Mouse (Mus musculus) kidney, embryonic 15.5 days (tissue): Measurements from ENCODE around the gene Myh10. TPM values are rescaled to one million over a fixed set of nuclear protein-coding genes. Genes with fewer than 3 reads are reported as not detected.

Source experiments
- ATAC-seq: fragments of 200-750 bp; cut with Nextera tagmentation; replicated peaks from 2 replicates; pipeline ENCODE4 v1.8.0; 2017; ENCODE audit warnings: moderate TSS enrichment; ENCODE audit not compliant: low FRiP score
- H3K27ac ChIP-seq: fragments of 300-500 bp; sonication (generic); 2 replicates; pipeline ENCODE4 v1.5.1; 2015; ENCODE audit warnings: mild to moderate bottlenecking, inconsistent platforms
- H3K27me3 ChIP-seq: fragments of 300-500 bp; sonication (generic); 2 replicates; pipeline ENCODE4 v1.6.1; 2015; ENCODE audit warnings: inconsistent platforms
- H3K36me3 ChIP-seq: fragments of 300-500 bp; sonication (generic); 2 replicates; pipeline ENCODE4 v1.6.1; 2015; ENCODE audit warnings: inconsistent platforms
- H3K4me1 ChIP-seq: fragments of 300-500 bp; sonication (generic); 2 replicates; pipeline ENCODE4 v1.6.1; 2015; ENCODE audit warnings: inconsistent platforms
- H3K4me2 ChIP-seq: fragments of 300-500 bp; sonication (generic); 2 replicates; pipeline ENCODE4 v1.6.1; 2015; ENCODE audit warnings: moderate library complexity, mild to moderate bottlenecking, inconsistent platforms
- H3K4me3 ChIP-seq: fragments of 300-500 bp; sonication (generic); replicated peaks from 2 replicates; pipeline ENCODE4 v1.5.1; 2015; ENCODE audit warnings: mild to moderate bottlenecking, inconsistent platforms
- H3K9ac ChIP-seq: fragments of 300-500 bp; sonication (generic); 2 replicates; pipeline ENCODE4 v1.6.1; 2015; ENCODE audit warnings: mild to moderate bottlenecking, inconsistent platforms
- H3K9me3 ChIP-seq: fragments of 300-500 bp; sonication (generic); replicated peaks from 2 replicates; pipeline ENCODE4 v1.6.1; 2016; ENCODE audit warnings: inconsistent platforms
- WGBS: fragments of 180-500 bp; shearing (Covaris S2); methylation state at CpG from one replicate; pipeline ENCODE4 v1.1.7; 2015; ENCODE audit warnings: mixed read lengths; 5-methylcytosine and 5-hydroxymethylcytosine counted together
- polyA plus RNA-seq: library from polyadenylated mRNA; unstranded; fragments of >200 nt; fragmentation: Nextera tagmentation; extraction: Ambion mirVana; gene quantifications from 2 replicates; pipeline ENCODE4 v1.2.1, GENCODE M21; 2015

Gene Myh10
- polyA plus RNA-seq, 1 experiment from 2014 or later: 137 TPM

GRCm38 (mm10) chr11:68854621-68855020 is 163.3 kb downstream of the Myh10 start:
- H3K9me3 ChIP-seq: no peaks in the 10 kb centered on the region
- H3K27ac ChIP-seq: peak overlapping the region; percentile 85; the same call in 1 of the 2 replicates
- H3K4me2 ChIP-seq: no peak overlapping the region; the same call in 1 of the 2 replicates
- H3K4me3 ChIP-seq: no peak overlapping the region
- no peaks in the 10 kb centered on the region for H3K27me3 ChIP-seq
- 88% methylated on average over 3 of the region's 3 CpGs for WGBS
- peaks cover 29% of the 10 kb centered on the region for H3K4me1 ChIP-seq
- ATAC-seq: no peak
- no peaks in the 10 kb centered on the region for H3K36me3 ChIP-seq
- no peak overlapping the region for H3K9ac ChIP-seq

- no peaks in the 10 kb centered on the region for H3K36me3 ChIP-seq
- no peak for ATAC-seq
- WGBS: 92% methylated on average over 3 of the region's 3 CpGs
Observed at GRCm38 (mm10) chr11:68857329-68857728, 166.0 kb downstream of the Myh10 start.

GRCm38 (mm10) chr11:68859943-68860593 is 168.7 kb downstream of the Myh10 start:
- H3K27ac ChIP-seq: no peak overlapping the region
- no peak overlapping the region for H3K9ac ChIP-seq
- 80% methylated on average over 8 of the region's 8 CpGs for WGBS
- no peak overlapping the region for H3K4me3 ChIP-seq
- H3K36me3 ChIP-seq: no peaks in the 10 kb centered on the region
- H3K27me3 ChIP-seq: no peaks in the 10 kb centered on the region
- ATAC-seq: no peak
- H3K9me3 ChIP-seq: no peaks in the 10 kb centered on the region
- H3K4me1 ChIP-seq: peaks cover 10% of the 10 kb centered on the region; the same call in 1 of the 2 replicates
- no peak overlapping the region for H3K4me2 ChIP-seq

More at GRCm38 (mm10) chr11:68857329-68857728, 166.0 kb downstream of the Myh10 start:
- Histone ChIP-seq H3K4me1 (peaks cover 11% of the 10 kb centered on the region), H3K9ac (no peak overlapping the region), H3K27ac (no peak overlapping the region), H3K9me3 (no peaks in the 10 kb centered on the region), H3K4me3 (no peak overlapping the region), H3K27me3 (no peaks in the 10 kb centered on the region), H3K4me2 (no peak overlapping the region)

GRCm38 (mm10) chr11:68862260-68862659 is 170.9 kb downstream of the Myh10 start:
- Histone ChIP-seq H3K9ac (no peak overlapping the region), H3K4me2 (no peak overlapping the region), H3K36me3 (no peaks in the 10 kb centered on the region), H3K9me3 (no peaks in the 10 kb centered on the region), H3K27ac (no peak overlapping the region), H3K4me3 (no peak overlapping the region), H3K4me1 (peaks cover 12% of the 10 kb centered on the region; the same call in 1 of the 2 replicates), H3K27me3 (no peaks in the 10 kb centered on the region)
- ATAC-seq: no peak
- WGBS: 73% methylated on average over 2 of the region's 2 CpGs

GRCm38 (mm10) chr11:68863631-68864091 is 172.3 kb downstream of the Myh10 start:
- peaks cover 12% of the 10 kb centered on the region; the same call in 1 of the 2 replicates for H3K4me1 ChIP-seq
- no peaks in the 10 kb centered on the region for H3K36me3 ChIP-seq
- H3K27ac ChIP-seq: peak overlapping the region; percentile 11; the same call in 1 of the 2 replicates
- H3K9me3 ChIP-seq: no peaks in the 10 kb centered on the region
- no peak for ATAC-seq
- WGBS: 65% methylated on average over 4 of the region's 4 CpGs
- H3K27me3 ChIP-seq: no peaks in the 10 kb centered on the region
- H3K9ac ChIP-seq: no peak overlapping the region
- no peak overlapping the region for H3K4me2 ChIP-seq
- H3K4me3 ChIP-seq: no peak overlapping the region

GRCm38 (mm10) chr11:68864544-68865189 is 173.3 kb downstream of the Myh10 start:
- WGBS: 28% methylated on average over 9 of the region's 9 CpGs
- ATAC-seq: no peak
- H3K9ac ChIP-seq: no peak overlapping the region
- no peak overlapping the region for H3K4me2 ChIP-seq
- no peaks in the 10 kb centered on the region for H3K36me3 ChIP-seq
- H3K4me1 ChIP-seq: peaks cover 12% of the 10 kb centered on the region; the same call in 1 of the 2 replicates
- H3K27ac ChIP-seq: peak overlapping the region; percentile 11
- no peaks in the 10 kb centered on the region for H3K9me3 ChIP-seq
- H3K27me3 ChIP-seq: no peaks in the 10 kb centered on the region
- no peak overlapping the region for H3K4me3 ChIP-seq

Other genes starting within 250 kb of the Myh10 start
- 4.4 and 5.6 TPM in 2 replicates for gene Pik3r6, start 188.5 kb upstream of the Myh10 start, polyA plus RNA-seq
- gene Mfsd6l, start 135.4 kb upstream of the Myh10 start, polyA plus RNA-seq: 2.1 TPM in 2 replicates
- 3.2 and 3.8 TPM in 2 replicates for gene Ccdc42, start 104.5 kb upstream of the Myh10 start, polyA plus RNA-seq
- gene Ndel1, start 180.3 kb downstream of the Myh10 start, polyA plus RNA-seq: 87.3 and 87.5 TPM in 2 replicates
- gene Rnf222, start 197.0 kb downstream of the Myh10 start, polyA plus RNA-seq: 0.18 and 0.27 TPM in 2 replicates
- gene Rpl26, start 210.0 kb downstream of the Myh10 start, polyA plus RNA-seq: 1,042 and 1,119 TPM in 2 replicates
- not detected in 2 replicates for gene Odf4, start 235.5 kb downstream of the Myh10 start, polyA plus RNA-seq